Mouse (Mus musculus): ENCODE data around the gene Irf2bp2.

DNA sequence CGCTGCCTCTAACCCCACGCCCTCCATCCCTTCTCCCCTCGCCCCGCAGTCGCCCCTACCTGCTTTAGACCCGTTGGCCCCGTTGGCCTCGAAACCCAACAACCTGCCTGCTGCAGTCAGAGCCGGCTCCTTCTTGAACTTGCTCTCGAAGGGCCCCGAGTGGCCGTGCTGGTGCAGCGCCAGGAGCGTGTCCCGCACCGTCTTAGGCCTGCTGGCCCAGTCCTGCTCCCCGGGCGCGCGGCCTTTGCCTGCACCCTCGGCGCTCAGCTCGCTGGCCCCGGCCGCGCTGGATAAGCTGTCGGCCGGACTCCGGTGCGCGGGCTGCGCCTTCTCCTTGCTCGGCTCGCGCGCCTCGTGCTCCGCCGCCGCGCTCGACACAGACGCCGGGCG is 1.4 kb downstream of the Irf2bp2 start:
- TF ChIP-seq CTCF (IDR thresholded peaks at IDR 0.05; ENCODE audit: low read depth, low read length) (no peak), POLR2A (IDR thresholded peaks at IDR 0.05; ENCODE audit: borderline replicate concordance, low read depth, low read length) (no peak)
